Mouse (Mus musculus): ENCODE data around the gene Gstz1.
A peak's percentile ranks its signal among the peaks of the same experiment; 100 is the strongest.
"Not testable (repeated sequence)": the region's sequence is repeated elsewhere in the genome, so short reads cannot be mapped to it uniquely, and the experiment has no call there.

Gstz1 gene

DNA sequence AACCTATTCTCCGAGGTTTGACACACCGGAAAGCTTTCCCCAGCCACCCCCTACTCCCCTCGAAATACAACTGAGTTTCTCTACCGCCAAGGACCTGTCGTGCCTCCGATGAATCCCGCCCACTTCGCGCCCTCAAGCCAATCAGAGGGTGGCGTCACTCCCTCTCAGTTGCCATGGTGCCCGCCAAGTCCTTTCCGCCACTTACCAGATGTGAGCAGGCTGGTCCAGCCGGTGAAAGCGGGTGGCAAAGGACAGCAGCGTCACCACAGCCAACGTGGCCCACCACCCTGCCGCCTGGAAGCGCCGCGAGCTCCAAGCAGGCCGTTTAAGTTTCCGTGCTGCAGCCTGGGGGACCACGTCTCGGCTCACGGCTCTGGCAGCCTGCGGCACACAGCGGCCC lies at the start of gene Gstz1:
Gene Gstz1, plus strand, starts transcription at position 200 of the 400 bp plus-strand sequence.
- peak; percentile 79 to 88 for DNase-seq (ENCODE audit: low spot score in 2 of 2)

DNA sequence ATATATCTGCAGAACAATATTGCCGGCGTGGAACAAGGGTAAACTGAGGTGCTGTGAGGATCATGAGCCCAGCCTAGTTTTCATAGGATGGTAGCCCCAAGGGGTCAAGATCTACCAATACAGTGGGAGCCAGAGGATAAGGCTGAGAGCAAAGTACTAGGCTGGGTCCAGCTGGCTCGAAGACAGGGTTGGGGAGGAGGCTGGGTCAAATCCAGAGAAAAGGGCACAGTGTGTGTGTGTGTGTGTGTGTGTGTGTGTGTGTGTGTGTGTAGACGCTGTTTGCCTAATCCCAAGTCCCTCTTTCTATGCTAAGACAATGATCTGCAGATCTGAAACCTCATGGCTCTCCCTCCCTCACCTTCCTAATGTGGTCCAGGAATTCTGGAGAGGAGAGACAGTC lies 46.6 kb upstream of the Gstz1 start:
- no peak for DNase-seq (ENCODE audit: low spot score in 2 of 2)

DNA sequence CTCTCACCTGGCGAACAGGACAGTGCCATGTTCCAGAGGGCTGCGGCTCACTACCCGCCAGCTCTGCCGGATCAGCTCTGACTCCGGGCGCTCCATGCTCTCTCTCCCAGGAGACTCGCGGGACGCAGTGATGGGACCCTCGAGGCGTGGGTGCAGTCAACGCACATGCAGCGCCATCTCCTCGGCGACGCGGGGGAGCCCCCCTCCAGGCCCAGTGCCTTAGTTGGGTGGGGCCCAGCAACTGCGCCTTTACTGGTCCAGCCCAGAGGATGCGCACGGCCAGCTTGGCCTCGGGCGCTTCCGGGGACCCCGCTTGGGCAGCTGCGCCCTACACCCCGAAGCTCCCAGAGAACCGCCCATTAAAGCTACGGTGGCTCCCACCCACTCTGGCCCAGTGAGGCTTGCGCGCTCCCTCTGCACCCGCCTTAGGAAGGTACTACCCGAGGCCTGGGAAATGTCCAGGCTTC lies 44.8 kb upstream of the Gstz1 start, which contains the start of gene Ngb:
Gene Ngb, minus strand, starts transcription at position 375 of the 467 bp plus-strand sequence.
- DNase-seq (ENCODE audit: low spot score in 2 of 2): no peak

DNA sequence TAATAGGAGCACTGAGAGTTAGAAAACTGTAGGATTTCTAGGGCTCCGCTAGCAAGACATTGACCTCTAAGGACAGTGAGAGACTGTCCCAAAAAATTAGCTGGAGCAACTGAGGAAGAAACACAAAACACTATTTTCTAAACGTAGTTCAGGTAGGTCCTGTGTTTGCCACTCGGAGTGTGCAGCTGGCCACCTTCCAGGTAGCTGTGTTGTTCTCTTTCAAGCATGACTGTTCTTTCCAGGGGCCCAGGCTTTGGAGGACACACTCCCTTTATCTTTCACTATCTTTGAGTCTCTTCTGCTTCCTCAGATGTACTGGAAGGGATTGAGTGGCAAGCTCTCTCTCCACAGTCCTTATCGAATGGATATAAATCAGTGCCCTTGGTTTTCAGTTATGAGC lies 43.5 kb upstream of the Gstz1 start:
- no peak for DNase-seq (ENCODE audit: low spot score in 2 of 2)

DNA sequence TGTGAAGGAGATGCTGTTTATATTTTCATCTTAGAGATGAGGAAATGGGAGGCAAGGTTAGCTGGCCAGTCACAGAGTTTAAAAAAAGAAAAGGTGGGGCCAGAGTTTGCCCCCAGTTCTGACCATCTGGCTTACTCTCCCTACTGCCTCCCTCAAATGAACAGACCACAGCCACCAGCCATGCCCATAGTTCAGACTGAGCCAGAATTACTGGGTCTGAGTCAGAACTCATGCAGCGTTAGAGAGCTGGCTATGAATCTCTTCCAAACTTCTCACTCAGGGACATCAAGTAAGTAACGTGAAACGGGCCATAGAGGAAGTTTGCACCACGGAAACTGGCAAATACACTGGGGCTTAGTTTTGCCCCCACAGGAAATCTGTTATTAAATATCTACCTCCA lies 42.2 kb upstream of the Gstz1 start:
- no peak for DNase-seq (ENCODE audit: low spot score in 2 of 2)

DNA sequence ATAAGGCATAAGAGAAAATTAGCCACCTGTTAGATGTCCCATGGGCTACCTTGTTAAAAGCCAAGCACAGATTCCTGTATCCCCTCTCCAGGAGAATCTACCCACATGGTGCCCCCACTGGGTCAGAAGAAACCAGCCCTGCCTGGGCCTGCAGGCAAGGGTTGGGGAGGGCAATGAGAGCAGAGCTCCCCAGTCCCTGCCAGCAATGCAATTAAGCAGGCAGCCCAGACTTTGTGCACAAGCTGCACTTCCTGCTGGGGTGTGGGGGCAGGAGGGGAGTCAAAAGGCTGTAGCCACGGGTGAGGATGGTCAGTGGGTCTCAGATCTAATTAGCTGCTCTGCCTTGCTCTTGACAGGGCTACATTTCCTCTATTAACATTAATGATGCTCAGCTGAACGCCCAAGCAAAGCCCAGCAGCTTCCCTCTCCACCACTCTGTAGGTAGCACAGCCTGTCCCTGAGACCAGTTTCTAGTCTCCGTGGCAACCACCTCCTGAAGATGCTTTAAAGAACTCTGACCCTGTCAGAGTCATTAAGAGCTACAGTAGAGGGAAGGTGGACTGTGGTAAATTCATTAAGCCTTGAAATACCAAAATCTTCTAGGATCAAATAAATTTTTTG lies 39.5 kb upstream of the Gstz1 start:
- DNase-seq (ENCODE audit: low spot score in 2 of 2): no peak

DNA sequence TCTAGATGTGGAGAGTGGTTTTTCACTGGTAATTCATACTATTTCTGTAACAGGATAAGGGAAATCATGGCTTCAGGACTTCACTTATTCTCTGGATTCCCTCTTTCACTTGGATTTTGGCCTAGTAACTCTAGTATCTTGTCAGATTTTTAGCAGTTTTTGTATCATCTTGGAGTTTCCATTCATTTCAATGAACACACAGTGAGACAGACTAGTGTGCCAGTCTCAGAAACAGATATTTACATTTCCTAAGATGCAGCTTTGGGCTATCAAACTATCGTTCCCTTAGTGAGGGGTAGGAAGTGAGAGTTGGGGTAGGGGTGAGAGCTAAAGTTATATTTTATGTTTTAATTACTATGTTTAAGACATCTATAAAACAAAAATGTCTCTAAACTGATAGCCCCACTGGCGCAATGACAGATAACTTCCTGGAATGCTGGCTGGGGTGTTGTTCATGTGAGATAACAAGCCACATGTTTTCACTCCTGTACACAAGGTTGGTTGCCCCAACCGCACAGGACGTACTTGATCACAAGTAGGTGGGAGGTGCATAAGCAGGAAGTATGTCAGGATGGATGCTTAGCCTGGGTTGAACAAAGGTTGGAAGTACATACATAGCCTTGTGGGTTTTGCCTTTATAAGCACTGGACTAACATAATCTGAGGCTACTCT lies 24.9 kb upstream of the Gstz1 start:
- DNase-seq (ENCODE audit: low spot score in 2 of 2): no peak

DNA sequence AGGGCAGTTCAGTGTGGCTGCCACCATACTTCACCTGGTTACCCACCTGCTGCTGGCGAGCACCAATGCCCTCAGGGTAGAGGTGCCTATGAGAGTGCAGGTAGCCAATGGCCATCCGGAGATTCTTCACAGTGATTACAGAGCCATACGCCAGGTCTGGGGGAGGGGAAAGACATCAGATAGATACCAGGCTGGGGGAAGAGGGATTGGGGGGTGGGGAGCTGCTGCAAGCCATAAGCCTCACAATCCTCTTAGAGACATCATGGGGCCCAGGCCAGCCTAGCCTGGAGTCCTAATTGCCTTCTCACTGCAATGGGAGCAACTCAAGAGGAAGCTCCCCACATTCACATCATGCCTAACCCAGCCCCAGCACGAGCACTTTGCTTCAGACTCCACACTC lies 19.7 kb upstream of the Gstz1 start:
- no peak for DNase-seq (ENCODE audit: low spot score in 2 of 2)

DNA sequence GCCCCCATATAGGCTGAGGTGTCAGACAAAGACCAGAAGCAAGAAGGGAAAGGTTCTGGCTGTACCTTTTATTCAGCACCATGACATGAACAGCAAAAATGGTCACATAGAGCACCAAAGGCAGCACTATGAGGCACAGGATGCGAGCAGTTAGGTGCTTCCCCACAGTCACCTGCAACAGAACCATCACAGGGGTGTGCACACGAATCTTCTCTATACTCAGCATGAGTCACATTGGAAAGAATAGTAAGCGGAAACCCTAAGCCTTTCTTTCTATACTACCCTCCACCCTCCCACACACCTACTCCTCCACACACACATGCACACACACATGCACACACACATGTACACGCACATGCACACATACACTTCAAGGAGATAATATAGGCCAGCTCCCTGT lies 16.7 kb upstream of the Gstz1 start:
- DNase-seq (ENCODE audit: low spot score in 2 of 2): no peak

DNA sequence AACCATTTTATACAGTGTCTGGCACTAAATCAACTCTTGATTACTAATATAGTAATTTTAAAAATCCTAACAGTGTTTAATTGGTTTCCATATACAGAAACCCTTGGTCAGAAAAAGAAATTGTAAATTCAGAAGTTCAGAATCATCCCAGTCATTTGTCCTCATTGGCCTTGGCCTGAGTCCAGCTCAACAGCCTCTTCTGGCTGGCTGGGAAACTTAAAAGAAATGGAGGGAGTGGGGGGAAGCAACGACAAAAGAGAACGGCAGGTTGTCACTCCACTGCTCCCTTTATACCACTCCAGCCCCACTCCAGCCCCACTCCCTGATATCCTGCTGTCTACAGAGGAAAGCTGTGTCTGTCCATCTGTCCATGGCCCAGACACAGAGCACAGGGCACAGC lies 15.8 kb upstream of the Gstz1 start:
- no peak for DNase-seq (ENCODE audit: low spot score in 2 of 2)

DNA sequence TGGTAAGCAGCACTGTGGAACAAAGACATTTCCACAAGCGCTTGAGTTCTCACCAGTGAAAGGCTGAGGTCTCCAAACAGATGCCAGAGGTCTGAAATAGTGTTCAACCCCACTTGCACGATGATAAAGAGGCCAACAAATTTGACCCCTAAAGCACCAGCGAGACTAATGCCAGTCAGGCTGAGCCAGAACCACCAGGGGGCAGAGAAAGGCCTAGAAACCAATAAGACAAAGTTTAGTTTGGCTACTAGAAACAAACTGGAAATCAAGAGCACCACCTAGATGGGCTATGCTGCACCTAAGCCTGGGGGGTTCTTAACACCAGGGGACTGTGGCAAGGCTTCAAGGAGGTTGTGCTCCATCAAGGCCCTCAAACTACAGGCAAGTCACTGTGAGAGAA lies 15.3 kb upstream of the Gstz1 start:
- DNase-seq (ENCODE audit: low spot score in 2 of 2): no peak

DNA sequence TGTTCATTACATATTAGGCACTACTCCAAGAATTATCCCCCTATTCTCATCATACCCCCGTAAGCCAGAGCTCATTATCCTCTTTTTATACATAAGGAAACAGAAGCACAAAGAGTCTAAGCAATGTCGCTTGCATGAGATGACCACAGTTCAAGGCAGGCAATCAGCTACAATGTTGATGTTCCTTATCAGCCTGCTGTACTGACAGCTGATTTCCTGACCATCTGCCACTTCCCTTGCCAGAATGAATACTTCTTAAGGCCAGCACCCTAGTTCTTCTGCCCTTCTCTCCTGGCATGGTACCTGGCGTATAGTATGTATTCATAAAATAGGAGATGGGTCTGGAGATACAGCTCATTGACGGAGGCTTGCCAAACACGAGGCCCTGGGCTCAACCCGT lies 14.8 kb upstream of the Gstz1 start:
- DNase-seq (ENCODE audit: low spot score in 2 of 2): no peak

DNA sequence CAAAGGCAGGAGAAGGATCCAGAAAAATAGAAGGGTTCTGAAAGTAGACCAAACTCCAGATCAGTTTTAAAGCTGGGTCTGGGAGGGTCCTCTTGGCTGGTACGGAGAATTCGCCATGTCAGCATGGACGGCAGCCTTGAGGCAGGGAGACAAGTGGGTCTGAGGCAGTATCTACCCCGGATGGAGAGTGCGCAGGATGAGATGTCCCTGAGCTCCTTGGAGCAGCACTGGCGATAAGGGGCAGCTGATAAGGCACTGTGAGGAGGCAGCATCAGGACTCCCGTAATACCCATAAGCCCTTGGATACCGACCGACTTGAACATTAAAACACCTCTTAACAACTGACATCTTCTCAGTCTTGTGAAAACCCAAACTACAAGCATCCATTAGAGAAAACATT lies 14.2 kb upstream of the Gstz1 start:
- no peak for DNase-seq (ENCODE audit: low spot score in 2 of 2)

DNA sequence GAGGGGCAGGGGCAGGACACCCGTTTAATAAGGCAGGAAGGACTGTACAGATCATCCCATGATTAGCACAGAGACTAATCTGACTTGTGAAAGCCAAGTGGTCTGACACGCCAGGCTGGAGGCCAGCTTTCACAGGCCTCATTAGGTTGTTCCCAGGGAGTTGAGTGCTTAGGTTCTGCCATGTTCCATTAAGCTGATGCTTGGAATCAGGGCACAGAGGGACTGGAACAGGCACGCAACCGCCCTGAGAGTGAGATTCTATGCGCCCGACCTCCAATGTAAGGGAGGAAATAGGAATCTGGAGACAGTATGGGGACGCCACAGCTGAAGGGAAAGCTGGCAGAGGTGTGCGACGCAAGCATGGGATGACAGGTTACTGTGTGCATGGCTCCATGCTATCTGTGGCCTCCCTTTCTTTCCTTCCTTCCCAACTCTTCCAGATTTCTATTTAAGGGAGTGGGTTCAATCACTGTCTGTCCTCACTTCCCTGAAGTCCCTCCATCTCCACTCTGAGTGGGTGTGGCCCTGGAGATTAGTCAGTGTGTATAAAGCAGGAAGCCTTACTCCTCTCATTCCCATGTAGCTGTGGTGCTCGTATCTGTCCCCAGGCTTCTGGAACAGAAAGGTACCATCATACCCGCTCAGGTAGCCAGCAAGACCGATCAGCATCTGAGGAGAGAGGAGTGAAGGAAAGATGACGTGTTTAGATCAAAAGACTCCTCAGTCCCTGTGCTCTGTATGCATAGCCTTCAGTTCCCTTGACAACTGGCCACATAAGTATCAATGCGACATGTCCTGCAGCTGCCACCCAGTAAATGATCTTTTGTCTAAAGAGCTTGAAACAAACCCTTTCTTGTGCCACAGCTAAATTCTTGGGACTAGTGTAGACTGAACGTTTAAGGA lies 9.3 kb upstream of the Gstz1 start:
- no peak for DNase-seq (ENCODE audit: low spot score in 2 of 2)

DNA sequence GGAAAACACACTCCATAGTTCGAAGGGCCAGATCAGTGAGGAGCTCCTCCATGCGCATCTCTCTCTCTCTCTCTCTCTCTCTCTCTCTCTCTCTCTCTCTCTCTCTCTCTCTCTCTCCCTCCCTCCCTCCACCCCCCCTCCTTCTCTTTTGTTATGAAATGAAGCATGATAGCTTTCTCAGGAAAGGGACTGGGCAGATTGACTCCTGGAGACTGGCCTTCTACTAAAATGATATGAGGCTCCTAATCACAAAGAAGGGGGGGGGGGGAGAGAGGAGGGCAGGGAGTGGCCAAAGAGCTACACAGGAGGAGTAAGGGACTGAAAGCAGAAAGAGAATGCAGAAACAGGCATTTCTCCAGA lies 8.6 kb upstream of the Gstz1 start:
- DNase-seq (ENCODE audit: low spot score in 2 of 2): no peak

DNA sequence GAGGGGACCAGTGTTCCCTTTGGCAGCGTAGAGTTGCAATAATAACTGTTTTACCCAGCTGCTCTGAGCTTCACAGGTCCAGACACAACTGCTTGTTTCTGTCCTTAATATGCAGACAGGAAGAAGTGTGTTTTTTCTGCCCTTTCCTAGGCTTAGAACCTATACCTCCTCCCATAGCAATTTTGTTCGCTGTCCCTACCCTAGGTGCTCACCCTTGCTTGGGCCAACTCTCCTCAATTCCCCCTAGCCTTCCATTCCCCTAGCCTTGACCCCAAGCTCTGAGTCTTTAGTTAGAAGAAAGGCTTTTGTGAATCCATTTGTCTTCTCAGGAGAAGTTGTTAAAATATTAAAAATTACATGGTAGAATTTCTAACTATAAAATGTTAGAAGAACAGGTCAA lies 8.2 kb upstream of the Gstz1 start:
- DNase-seq (ENCODE audit: low spot score in 2 of 2): no peak

DNA sequence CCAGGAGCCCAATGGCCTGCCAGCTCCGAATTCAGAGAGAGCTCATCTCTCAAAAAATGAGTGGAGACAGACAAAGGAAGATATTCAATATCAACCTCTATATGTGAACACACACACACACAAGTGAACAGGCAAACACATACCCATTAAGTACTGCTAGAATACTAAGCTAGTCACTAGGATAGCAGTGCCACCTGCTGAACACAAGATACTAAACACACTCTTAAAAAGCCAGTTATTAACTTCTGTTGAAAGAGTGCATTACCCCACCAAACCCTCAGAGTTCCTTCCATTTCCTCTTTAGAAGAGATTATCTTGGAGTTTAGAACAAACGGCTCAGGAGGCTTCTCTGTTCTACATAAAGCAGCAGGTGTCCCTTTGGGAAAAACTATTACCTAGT lies 4.8 kb upstream of the Gstz1 start:
- no peak for DNase-seq (ENCODE audit: low spot score in 2 of 2)

DNA sequence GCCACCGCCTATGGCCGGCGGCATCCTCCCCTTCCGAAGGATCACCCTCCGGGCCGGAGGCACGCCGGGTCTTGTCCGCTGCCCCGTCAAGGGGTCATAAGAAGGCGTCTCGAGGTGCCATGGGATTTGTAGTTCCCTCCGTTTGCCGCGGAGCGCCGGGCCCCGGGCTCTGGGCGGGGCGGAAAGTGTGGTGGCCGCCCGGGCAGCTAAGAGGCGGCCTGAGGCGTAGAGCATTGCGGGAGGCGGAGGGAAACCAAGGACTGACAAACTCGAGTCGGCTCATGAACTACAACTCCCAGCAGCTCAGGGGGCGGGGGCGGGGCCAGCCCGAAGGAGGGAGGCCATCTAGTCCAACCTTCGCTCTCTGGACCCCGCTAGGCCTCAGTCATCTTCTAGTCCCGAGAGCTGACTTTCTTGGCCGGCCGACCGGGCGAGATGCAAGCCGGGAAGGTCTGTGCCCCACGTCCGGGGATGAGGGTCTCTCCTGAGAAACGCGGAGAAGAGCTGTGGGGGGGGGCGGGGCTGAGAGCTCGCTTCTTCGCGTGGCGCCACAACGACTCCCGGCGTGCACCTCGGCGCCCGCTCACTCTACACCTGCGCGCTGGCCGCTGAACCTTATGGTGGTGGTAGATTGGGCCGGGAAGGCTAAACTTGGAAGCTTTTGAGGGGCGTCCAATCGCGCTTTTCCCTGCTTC lies 577 bp downstream of the Gstz1 start, which contains the start of gene Pomt2:
Gene Pomt2, minus strand, starts transcription at position 574 of the 695 bp plus-strand sequence.
- peak; percentile 92 to 95 for DNase-seq (ENCODE audit: low spot score in 2 of 2)

DNA sequence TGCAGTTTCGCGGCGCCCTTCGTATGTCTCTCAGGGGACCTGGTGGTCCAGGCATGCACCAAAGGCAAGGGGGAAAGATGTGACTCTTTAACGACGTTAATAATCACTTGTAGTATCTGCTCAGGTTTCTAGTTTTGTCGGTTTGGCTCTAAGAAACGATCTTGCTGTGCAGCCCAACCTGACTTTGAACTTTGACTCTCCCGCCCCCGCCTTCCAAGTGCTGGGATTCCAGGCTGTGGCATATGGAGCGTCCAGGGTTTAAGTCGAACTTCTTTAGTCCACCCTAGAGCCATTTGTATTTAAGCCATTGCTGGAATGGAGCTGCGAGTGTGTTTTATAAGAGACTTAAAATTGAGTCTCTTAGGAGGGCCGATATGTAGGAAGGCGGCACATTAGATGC lies 1.2 kb downstream of the Gstz1 start:
- no peak for DNase-seq (ENCODE audit: low spot score in 2 of 2)

DNA sequence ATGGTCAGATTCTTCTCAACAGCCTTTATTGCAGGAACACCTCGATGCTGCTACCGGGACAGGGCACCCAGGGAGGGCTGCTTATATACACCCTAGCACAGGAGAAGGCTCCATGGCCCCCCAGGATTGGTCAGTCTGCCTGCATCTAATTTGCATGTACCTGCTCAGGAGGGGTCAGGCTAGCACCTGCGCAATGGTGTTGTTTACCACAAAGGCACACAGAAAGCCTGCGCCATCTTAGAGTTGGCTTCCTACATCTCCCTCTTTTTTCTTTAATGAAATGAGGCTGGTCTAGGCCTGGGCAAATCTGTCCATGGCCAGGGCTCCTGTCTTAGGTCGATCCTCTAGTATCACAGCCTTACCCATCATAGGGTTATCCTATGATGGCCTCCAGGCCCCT lies 2.5 kb downstream of the Gstz1 start:
- DNase-seq (ENCODE audit: low spot score in 2 of 2): no peak

DNA sequence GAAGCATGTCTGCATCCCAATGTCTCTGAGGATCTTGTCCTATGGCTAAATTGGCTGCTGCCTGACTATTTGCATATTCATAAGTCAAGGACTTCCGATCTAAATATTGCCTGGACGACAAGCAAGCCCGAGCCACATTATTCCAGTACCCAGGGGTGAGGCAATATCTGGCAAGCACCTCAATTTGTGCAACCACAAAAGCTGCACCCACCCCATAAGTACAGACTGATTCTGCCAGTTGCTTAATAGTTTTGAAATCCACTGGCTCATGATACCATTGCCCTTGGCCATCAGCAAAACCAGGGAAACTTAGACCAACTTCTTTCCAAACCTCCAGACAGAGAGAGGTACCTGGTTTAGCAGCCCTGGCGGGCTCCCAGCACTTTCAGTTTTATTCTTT lies 7.5 kb downstream of the Gstz1 start:
- DNase-seq (ENCODE audit: low spot score in 2 of 2): not testable (repeated sequence)

DNA sequence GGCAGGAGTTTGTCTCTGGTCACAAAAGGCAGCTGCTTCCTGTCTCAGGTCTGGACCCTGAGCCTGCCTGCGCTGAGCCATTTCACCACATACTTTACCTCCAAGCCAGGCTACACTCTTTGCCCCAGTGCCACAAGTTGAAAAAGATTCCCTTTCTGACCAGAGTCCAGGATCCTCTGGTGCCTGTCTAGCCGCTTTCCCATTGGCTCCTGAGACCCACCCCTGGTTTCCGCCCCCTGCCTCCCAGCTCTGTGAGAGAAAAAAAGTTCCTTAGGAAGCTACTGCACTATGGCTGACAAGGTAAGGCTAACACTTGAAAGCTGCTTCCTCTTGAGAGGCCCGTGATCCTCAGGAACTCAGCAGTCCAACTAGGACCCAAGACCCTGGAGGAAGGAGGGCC lies 10.4 kb downstream of the Gstz1 start:
- no peak for DNase-seq (ENCODE audit: low spot score in 2 of 2)
